Mouse (Mus musculus) heart, embryonic 13.5 days (tissue): ENCODE results near the gene Mavs. TPM values are rescaled to one million over a fixed set of nuclear protein-coding genes. Genes with fewer than 3 reads are reported as not detected.

Experiments
- ATAC-seq: fragments of 200-750 bp; cut with Nextera tagmentation; 2 replicates; pipeline ENCODE4 v1.8.0; 2017; ENCODE audit warnings: moderate TSS enrichment; ENCODE audit not compliant: insufficient number of reproducible peaks, low FRiP score, low TSS enrichment; ENCODE audit errors: extremely low read depth
- H3K27ac ChIP-seq: fragments of 300-500 bp; sonication (generic); replicated peaks from 2 replicates; pipeline ENCODE4 v1.5.1; 2015; ENCODE audit warnings: moderate library complexity, mild to moderate bottlenecking, inconsistent platforms
- H3K27me3 ChIP-seq: fragments of 300-500 bp; sonication (generic); replicated peaks from 2 replicates; pipeline ENCODE4 v1.6.1; 2015; ENCODE audit warnings: mild to moderate bottlenecking, inconsistent platforms
- H3K36me3 ChIP-seq: fragments of 300-500 bp; sonication (generic); 2 replicates; pipeline ENCODE4 v1.6.1; 2015; ENCODE audit warnings: mild to moderate bottlenecking, inconsistent platforms
- H3K4me1 ChIP-seq: fragments of 300-500 bp; sonication (generic); 2 replicates; pipeline ENCODE4 v1.6.1; 2015; ENCODE audit warnings: inconsistent platforms
- H3K4me2 ChIP-seq: fragments of 300-500 bp; sonication (generic); 2 replicates; pipeline ENCODE4 v1.6.1; 2015; ENCODE audit warnings: inconsistent platforms, mild to moderate bottlenecking, moderate library complexity
- H3K4me3 ChIP-seq: fragments of 300-500 bp; sonication (generic); 2 replicates; pipeline ENCODE4 v1.5.1; 2015; ENCODE audit warnings: moderate library complexity, mild to moderate bottlenecking, inconsistent platforms
- H3K9ac ChIP-seq: fragments of 300-500 bp; sonication (generic); 2 replicates; pipeline ENCODE4 v1.6.1; 2015; ENCODE audit warnings: inconsistent platforms, mild to moderate bottlenecking, moderate library complexity
- H3K9me3 ChIP-seq: fragments of 300-500 bp; sonication (generic); 2 replicates; pipeline ENCODE4 v1.6.1; 2016; ENCODE audit warnings: inconsistent platforms
- WGBS: fragments of 180-500 bp; shearing (Covaris S2); methylation state at CpG from one replicate; pipeline ENCODE4 v1.1.7; 2015; ENCODE audit warnings: mixed read lengths; 5-methylcytosine and 5-hydroxymethylcytosine counted together
- polyA plus RNA-seq: library from polyadenylated mRNA; unstranded; fragments of >200 nt; fragmentation: Nextera tagmentation; extraction: Ambion mirVana; gene quantifications from 2 replicates; pipeline ENCODE4 v1.2.1, GENCODE M21; 2015

Gene Mavs
- polyA plus RNA-seq, 1 experiment from 2014 or later: 18.8 TPM

DNA sequence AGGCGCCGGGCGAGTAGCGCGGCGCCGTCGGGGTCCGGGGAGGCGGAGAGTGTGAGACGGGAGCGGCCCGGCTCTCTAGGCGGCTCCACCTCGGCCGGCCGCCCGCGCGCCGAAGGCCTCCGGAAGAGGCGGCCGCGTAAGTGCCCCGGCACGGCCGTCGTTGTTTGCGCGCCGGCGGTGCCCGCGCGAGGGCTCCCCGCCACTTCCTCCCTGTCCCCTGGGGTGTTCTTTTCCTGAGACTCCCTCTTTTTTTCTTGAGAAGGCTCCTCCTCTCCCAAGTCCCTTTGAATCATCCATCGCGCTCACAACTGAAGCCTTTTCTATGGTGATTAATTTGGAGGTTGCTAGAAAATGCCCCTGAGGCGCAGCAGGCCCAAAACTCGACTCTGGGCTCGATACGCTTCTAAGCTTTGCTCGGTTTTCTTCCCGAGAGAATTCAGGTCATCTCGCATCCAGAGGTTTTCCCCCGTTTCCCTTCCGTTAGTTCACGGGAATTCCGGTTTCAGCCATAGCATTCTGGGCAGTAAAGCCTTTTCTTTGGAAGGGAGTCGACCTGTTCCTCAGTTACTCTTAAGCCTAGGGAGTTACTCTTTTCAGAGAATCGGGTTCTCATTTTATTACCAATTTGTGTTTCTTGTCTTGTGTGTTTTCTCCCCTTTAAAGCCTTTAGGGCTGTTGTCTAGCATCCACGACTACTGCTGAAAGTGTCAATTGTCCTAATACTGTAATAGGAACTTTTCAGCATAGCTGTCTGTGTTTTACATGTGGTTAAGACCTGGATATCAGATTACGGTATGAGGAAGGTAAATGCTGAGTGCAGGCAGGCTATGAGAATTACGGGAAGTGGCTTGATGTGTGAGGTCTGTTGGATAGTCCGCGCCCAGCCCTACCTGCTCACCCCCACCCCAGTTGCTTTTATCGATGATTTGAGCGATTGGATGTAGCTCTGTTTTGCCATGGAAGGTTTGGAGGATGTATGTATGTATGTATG, 29.1 kb downstream of the Mavs start:
- under 1% methylated on average over 44 of the region's 59 CpGs for WGBS
- H3K4me3 ChIP-seq: peak overlapping the region; percentile 75
- H3K4me1 ChIP-seq: peaks cover 42% of the 10 kb centered on the region
- ATAC-seq: peak; percentile 69
- peak overlapping the region; percentile 99 for H3K27ac ChIP-seq
- H3K27me3 ChIP-seq: no peaks in the 10 kb centered on the region
- H3K36me3 ChIP-seq: no peaks in the 10 kb centered on the region
- peak overlapping the region; percentile 92 for H3K4me2 ChIP-seq
- H3K9ac ChIP-seq: peak overlapping the region; percentile 96
- no peaks in the 10 kb centered on the region for H3K9me3 ChIP-seq

DNA sequence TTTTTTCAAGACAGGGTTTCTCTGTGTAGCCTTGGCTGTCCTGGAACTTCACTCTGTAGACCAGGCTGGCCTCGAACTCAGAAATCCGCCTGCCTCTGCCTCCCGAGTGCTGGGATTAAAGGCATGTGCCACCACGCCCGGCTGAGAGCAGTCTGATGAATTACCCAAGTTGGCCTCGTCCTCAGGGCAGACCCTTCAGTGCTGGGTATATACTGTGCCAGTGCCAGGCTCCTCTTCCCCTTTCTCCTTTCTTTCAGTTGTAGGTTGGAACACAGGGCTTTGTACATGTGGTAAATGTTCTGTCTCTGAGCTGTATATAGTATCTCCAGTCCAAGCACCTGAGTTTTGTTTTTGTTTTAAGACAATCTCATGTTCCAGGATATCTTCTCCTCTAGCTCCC, 30.2 kb downstream of the Mavs start:
- H3K27ac ChIP-seq: no peak overlapping the region
- H3K9ac ChIP-seq: peak overlapping the region; percentile 96
- H3K27me3 ChIP-seq: no peaks in the 10 kb centered on the region
- peak overlapping the region; percentile 92 for H3K4me2 ChIP-seq
- peak overlapping the region; percentile 75 for H3K4me3 ChIP-seq
- no peaks in the 10 kb centered on the region for H3K9me3 ChIP-seq
- WGBS: 77% methylated on average over 6 of the region's 6 CpGs
- H3K36me3 ChIP-seq: 0 out of 2 replicates have a peak, but pooled peaks cover 4% of the 10 kb centered on the region
- ATAC-seq: no peak
- H3K4me1 ChIP-seq: peaks cover 43% of the 10 kb centered on the region

DNA sequence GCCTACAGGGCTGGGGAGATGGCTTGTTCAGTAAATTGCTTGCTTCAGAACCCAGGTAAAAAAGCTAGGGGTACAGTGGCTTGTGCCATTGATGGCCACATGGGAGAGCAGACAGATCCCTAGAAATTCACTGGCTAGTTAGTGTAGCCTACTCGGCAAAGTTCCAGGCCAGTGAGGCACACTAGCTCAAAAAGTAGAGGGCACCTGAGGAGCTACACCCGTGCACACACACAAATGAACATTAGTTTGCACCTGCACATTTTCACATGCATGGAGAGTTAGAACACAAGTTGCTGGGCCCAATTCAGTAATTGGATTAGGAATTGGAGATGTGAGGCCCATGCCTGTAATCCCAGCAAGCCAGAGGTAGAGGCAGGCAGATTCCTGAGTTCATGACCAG, 31.2 kb downstream of the Mavs start:
- no peaks in the 10 kb centered on the region for H3K9me3 ChIP-seq
- no peak overlapping the region for H3K4me2 ChIP-seq
- H3K27me3 ChIP-seq: no peaks in the 10 kb centered on the region
- peaks cover 9% of the 10 kb centered on the region; the same call in 1 of the 2 replicates for H3K36me3 ChIP-seq
- peak overlapping the region; percentile 47; the same call in 1 of the 2 replicates for H3K9ac ChIP-seq
- no peak overlapping the region for H3K27ac ChIP-seq
- peaks cover 40% of the 10 kb centered on the region for H3K4me1 ChIP-seq
- ATAC-seq: no peak
- 76% methylated on average over 2 of the region's 2 CpGs for WGBS
- no peak overlapping the region for H3K4me3 ChIP-seq

DNA sequence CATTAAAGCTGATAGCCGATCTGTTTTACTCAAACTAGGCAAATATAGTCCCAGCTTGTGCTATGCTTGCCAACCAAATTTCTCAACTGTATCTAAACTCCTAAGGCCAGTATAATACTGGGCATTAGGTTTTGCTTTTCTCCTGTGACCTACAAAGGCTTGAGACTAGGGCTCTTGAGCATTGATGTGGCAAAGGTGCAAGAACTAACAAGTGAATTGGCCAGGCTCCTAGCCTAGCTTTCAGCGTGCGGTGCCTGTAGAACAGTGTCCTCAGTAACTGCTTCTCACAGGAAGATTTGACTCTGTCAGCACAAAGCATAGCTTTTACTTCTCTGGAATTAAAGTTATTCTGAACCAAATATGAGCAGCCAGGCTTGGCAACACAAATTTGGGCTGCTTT, 41.6 kb downstream of the Mavs start:
- H3K4me3 ChIP-seq: no peak overlapping the region
- H3K4me1 ChIP-seq: no peaks in the 10 kb centered on the region
- peaks cover 68% of the 10 kb centered on the region for H3K36me3 ChIP-seq
- no peak overlapping the region for H3K9ac ChIP-seq
- no peak for ATAC-seq
- no peak overlapping the region for H3K27ac ChIP-seq
- H3K27me3 ChIP-seq: no peaks in the 10 kb centered on the region
- 97% methylated on average over 3 of the region's 3 CpGs for WGBS
- no peak overlapping the region for H3K4me2 ChIP-seq
- H3K9me3 ChIP-seq: no peaks in the 10 kb centered on the region

DNA sequence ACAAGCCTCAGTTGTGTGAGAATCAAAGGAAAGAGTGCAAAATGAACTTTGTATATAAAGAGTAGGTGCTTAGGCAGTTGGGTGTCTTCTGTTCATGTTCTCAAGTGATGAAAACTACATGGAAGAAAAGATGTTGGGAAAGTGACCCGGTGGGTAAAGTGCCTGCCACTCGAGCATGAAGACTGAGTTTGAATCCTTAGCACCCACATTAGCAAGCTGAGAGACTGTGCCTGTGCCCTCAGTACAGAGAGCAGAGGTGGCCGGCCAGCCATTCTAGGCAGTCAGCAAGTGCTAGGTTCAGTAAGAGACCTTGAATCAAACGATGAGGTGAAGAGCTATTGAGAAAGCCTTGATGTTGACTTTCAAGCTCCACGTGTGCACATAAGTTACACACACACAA, 42.9 kb downstream of the Mavs start:
- H3K27ac ChIP-seq: no peak overlapping the region
- 83% methylated on average over 5 of the region's 5 CpGs for WGBS

DNA sequence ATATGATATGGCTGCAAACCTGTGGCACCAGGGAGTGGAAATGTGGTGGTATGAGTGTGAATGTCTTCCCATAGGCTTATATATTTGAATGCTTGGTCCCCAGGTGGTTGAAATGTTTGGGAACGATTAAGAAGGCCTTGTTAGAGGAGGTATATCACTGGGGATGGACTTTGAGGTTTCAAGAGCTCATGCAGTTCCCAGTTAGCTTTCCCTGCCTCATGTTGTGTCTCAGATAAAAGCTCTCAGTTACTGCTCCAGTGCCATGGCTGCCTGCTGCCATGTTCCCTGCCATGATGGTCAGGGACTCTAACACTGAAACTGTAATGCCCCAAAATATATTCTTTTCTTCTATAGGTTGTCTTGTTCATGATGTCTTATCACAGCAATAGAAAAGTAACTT, 47.7 kb downstream of the Mavs start:
- Histone ChIP-seq H3K4me2 (no peak overlapping the region), H3K4me3 (no peak overlapping the region), H3K27me3 (no peaks in the 10 kb centered on the region), H3K4me1 (no peaks in the 10 kb centered on the region), H3K27ac (no peak overlapping the region), H3K9ac (no peak overlapping the region), H3K9me3 (no peaks in the 10 kb centered on the region), H3K36me3 (peaks cover 82% of the 10 kb centered on the region)
- 86% methylated on average over 1 of the region's 1 CpGs for WGBS
- ATAC-seq: no peak

More for the DNA sequence above, 42.9 kb downstream of the Mavs start:
- Histone ChIP-seq H3K27me3 (no peaks in the 10 kb centered on the region), H3K4me3 (no peak overlapping the region), H3K9ac (no peak overlapping the region), H3K9me3 (no peaks in the 10 kb centered on the region), H3K36me3 (peaks cover 78% of the 10 kb centered on the region), H3K4me1 (no peaks in the 10 kb centered on the region), H3K4me2 (no peak overlapping the region)
- no peak for ATAC-seq

DNA sequence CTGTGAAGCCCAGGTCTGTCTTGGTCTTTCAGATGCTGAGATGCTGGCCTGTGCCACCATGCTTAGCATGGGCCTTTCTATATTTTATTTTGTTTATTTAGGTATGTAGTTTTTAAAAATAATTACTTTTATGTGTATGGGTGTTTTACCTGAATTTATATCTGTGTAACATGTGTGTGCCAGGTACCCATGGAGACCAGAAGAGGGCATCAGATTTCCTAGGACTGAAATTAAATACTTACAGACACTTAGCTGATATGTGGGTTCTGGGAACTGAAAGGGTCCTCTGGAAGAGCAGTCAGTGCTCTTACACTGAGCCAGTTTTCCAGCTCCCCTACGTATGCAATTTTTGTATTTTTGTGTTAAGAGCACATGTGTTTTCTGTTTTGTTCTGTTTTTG, 52.4 kb downstream of the Mavs start:
- H3K4me3 ChIP-seq: no peak overlapping the region
- no peak overlapping the region for H3K27ac ChIP-seq
- 92% methylated on average over 1 of the region's 1 CpGs for WGBS
- H3K36me3 ChIP-seq: peaks cover 75% of the 10 kb centered on the region
- ATAC-seq: no peak
- H3K27me3 ChIP-seq: no peaks in the 10 kb centered on the region
- H3K4me1 ChIP-seq: no peaks in the 10 kb centered on the region
- H3K9ac ChIP-seq: no peak overlapping the region
- H3K4me2 ChIP-seq: no peak overlapping the region
- H3K9me3 ChIP-seq: no peaks in the 10 kb centered on the region

DNA sequence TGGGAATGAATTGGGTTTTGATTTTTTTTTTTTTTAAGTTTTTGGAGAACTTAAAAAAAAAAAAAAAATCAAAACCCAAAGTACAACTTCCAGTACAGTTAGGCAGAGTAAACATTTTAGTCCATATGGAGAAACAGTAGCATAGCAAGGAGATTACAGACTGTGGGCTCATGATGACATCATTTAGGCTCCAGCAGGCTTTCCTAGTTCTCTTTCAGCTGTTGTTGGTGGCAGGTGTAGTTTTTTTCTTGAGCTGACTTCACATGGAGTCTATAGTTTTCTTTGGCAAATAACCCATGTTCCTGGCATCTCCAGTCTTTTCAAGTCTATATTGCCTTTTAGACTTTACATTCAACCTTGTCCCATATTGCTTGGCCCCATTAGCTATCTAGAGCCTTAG, 56.8 kb downstream of the Mavs start:
- peaks cover 85% of the 10 kb centered on the region for H3K36me3 ChIP-seq
- no peaks in the 10 kb centered on the region for H3K4me1 ChIP-seq
- H3K9me3 ChIP-seq: no peaks in the 10 kb centered on the region
- no peak overlapping the region for H3K27ac ChIP-seq
- no peak overlapping the region for H3K9ac ChIP-seq
- no peaks in the 10 kb centered on the region for H3K27me3 ChIP-seq
- no peak overlapping the region for H3K4me2 ChIP-seq
- H3K4me3 ChIP-seq: no peak overlapping the region
- no peak for ATAC-seq

DNA sequence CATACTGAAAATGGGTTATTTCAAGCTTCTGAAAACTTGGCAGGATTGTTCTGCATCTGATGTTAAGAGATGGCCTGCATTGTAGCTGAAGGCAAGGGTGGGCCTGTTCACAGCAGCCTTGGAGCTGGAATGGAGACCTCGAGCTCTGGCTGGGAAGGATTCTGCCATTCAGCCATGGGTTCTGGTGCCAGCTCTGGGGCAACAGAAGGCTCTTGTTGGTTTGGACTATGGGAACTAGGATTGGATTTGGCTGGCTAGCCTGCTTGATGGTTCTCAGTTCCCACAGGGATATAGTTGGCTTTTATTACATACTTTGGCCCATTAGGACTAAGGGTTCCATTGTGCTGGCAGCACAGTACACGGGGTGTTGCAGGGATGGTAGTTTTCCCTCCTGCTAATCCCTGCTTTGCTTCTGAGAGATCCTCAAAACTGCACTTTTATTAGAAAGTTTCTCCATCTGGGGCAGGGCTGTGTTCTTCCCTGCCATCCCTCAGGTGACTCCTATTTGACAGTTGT, 62.9 kb downstream of the Mavs start:
- WGBS: 86% methylated on average over 2 of the region's 2 CpGs
- H3K4me2 ChIP-seq: no peak overlapping the region
- H3K9me3 ChIP-seq: no peaks in the 10 kb centered on the region
- no peak overlapping the region for H3K9ac ChIP-seq
- H3K27ac ChIP-seq: no peak overlapping the region
- no peak overlapping the region for H3K4me3 ChIP-seq
- no peak for ATAC-seq
- H3K27me3 ChIP-seq: no peaks in the 10 kb centered on the region
- H3K4me1 ChIP-seq: 0 out of 2 replicates have a peak, but pooled peaks cover 7% of the 10 kb centered on the region
- H3K36me3 ChIP-seq: peaks cover 72% of the 10 kb centered on the region
